Mouse (Mus musculus): ENCODE results near the gene Lsm7.
A peak's percentile ranks its signal among the peaks of the same experiment; 100 is the strongest.

GRCm38 (mm10) chr10:80823847-80824643 is 31.0 kb downstream of the Lsm7 start:
- peak; percentile 43 for TF ChIP-seq POLR2A (IDR thresholded peaks at IDR 0.05; ENCODE audit: insufficient read length, low read depth)
- no peak for TF ChIP-seq POLR2AphosphoS2 (IDR thresholded peaks at IDR 0.05; ENCODE audit: insufficient read length, low read depth)
- no peak for TF ChIP-seq E2F4 (IDR thresholded peaks at IDR 0.05; ENCODE audit: insufficient read depth)
